Mouse (Mus musculus) CD4-positive helper T cell, adult 2 months (primary cell): ENCODE data around the gene Map3k14.

Experiments
- DNase-seq: peaks from one replicate; pipeline ENCODE4 v3.0.0-alpha.2; 2012; ENCODE audit warnings: low read depth, missing footprints, low spot score

The Map3k14 gene

DNA sequence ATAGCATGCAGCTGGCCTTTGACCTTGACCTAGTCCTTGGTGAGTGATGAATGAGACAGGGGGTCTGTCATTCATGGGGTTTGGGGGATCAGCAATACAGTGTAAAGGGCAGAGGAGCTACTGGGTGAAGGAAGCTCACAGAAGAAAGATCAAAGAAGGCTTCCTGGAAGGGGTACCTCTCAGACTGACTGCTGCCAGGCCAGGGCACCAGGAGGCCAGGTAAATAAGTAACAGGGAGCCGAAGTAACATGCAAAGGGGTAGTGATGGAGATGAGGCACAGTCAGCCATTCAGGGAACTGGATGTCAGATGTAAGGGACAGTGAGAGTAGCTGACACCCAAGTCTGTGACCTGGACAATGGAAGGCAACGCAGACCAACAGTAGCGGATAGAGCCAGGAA lies 5.6 kb upstream of the Map3k14 start:
- no peak for DNase-seq

DNA sequence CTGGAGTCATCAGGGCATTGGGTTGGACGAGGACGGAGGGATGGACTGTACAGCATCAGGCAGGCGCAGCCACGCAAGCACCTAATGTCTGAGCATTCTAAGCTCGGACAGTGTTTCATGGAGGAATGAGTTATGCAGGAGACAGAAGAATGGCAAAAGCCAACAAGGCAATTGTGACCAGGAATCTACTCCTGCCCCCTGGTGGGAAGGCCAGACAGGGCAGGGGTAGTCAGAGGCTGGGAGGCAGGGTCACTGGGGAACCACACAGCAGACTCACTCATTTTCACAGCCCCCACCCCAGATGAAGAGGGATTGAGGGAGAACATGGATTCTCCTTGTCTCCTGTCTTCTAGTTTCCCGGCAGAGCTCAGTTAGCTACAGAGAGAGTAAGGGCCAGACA lies 4.7 kb upstream of the Map3k14 start:
- peak; percentile 67 for DNase-seq

DNA sequence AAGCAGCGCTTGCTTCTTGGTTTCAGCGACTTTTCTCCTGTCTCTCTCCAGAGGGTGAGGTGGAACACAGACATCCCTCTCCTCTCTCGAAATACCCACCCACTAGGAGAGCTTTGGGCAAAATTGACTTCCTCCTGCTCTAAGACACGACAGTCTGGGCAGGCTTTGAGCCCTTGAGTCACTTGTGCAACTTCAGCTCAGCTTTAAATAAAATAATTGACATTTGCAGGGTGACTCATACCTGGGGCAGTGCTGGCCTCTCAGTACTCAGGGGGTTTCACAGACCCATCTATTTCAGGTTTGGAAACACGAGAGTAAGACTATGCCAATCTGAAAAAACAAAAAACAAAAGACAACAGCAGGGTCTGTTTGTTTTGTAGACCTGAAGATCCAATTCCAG lies 2.2 kb upstream of the Map3k14 start:
- no peak for DNase-seq

DNA sequence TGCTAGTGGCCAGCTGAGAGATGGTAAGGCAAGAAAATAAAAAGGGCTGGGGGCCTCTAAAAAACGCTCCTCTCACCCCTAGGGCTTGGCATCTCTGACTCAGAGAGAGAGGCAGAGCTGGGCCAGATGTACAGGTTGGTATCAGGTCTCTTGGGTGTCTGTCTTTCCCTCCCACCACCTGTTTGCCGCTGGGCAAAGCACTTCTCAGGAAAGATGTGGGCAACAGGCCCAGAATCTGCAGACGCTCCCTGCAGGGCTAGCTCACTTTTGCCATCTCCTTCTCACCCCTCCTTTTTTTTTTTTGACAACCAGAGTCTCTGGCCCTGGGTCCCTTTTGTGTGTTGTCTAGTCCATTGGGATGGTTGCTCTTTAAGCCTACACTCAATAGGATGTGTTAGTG lies 1.6 kb upstream of the Map3k14 start:
- no peak for DNase-seq

DNA sequence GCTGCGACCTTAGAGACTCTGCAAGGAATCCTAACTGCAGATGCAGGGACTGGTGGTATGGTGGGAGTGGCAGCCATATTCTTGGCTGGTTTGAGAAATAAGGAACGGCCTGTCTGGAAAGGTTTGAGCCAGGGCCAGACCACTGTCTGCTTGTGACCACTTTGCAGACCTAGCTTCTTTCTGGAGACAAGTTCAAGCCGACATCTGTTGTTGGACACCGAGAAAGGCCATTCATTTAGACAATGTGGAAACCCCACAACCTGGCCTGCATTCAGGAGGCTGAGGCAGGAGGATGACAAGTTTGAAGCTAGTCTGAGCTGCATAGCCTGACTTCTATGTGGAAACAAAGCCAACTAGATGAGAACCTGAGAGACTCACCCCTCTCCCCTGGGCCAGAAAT lies 1.1 kb upstream of the Map3k14 start:
- DNase-seq: no peak

DNA sequence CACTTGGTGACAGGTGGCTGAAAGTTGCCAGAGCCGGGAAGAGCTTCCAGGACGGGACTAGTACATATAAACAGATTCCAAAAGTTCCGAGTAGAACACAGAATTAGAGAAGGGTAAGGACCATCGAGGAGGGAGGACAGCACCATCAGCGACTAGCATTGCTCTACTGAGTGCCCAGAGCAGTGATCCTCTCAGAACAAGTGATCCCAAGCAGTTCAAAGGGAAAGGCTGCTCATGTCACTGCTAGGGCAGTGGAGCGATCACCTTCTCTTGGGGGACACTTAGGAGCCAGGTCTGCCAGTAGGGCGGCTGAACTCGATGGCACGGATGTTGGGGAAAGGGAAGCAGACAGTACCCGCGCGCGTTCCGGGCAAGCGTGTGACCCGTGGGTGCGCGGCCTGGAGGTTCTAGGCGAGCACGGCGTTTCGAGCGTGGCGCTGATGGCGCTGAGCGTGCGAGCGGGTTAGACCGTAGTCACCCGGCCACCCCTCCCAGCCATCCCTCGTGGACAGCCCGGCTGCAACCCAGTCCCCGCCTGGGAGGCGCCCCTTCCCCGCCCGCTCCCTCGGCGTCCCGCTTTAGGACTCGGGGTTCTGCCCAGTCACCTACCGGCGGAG lies 435 bp downstream of the Map3k14 start:
- DNase-seq: no peak

DNA sequence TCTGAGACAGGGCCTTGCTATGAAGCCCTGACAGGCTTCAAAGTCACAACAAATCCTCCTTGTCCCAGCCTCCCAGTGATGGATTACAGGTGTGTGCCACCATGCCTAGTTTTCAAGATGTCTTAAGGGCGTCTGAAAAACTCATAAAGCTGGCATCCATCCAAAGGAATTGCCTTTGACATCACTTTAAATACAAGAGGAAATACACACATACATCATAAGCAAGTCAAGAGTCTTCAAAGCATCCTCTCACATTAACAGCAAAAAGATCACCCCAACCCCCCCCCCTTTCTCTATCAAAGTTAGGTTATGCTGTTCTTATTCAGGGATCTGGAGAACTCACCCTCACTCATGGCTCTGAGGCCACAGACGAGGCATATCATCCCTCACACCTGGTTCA lies 1.4 kb downstream of the Map3k14 start:
- DNase-seq: peak; percentile 90

DNA sequence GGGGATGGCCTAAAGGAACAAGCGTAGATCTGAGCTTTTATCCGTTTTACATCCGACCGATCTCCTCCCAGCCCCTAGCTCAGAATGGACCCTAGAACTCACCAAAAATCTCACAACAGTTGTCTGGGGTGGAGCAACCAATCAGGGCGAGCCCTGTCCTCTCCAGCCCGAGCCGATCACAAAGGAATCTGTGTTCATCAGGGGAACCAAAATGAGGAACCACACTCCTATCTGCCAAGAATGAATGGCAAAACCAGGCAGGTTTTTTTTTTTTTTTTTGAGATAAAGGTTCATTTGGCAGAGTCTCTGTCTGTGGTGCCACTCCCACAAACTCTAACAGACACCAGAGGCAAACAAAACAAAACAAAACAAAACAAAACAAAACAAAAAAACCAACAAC lies 2.1 kb downstream of the Map3k14 start:
- peak; percentile 52 for DNase-seq

DNA sequence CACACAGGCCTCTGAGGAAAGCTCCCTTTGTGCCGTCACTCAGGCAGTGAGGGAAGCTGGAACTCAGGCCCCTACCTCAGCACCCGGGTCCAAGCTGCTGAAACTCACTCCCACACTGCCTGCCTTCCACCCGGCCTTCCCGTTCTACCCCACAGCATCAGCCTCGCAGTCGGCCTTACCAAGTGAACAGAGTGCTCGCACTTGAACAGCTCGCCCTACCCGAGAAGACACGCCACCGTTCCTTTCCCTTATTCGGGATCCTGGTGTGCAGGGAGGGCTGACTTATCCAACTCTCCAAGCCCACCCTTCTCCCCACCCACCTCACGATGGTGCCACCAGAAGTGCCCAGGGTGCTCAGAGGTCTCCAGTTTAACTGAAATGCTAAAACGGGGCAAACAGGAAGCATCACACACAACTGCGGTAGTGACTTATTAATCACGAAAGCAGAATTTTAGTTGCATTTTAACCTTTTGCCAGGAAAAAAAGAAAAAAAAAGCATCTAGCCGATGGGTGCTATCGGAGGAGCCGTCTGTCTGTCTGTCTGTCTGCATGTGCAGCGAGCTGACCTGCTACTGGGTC lies 2.8 kb downstream of the Map3k14 start:
- peak; percentile 59 for DNase-seq

DNA sequence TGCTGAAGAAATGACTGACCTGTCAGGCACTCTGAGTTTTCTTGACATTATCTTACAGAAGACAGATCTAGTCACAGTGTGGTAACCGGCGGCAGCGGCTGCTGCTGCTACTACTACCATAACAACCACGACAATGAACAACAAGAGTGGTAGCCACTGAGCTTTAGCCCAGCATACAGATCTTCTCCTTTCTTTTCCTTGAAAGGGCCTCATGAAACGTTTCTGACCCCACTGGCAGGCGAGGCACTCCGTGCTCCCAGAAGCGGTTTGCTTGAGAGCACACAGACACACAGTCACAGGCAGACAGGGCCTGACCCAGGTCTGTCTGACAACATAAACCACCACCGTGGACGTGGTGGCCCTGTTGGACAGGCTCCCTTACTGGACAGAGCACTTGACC lies 3.7 kb downstream of the Map3k14 start:
- peak; percentile 31 for DNase-seq

DNA sequence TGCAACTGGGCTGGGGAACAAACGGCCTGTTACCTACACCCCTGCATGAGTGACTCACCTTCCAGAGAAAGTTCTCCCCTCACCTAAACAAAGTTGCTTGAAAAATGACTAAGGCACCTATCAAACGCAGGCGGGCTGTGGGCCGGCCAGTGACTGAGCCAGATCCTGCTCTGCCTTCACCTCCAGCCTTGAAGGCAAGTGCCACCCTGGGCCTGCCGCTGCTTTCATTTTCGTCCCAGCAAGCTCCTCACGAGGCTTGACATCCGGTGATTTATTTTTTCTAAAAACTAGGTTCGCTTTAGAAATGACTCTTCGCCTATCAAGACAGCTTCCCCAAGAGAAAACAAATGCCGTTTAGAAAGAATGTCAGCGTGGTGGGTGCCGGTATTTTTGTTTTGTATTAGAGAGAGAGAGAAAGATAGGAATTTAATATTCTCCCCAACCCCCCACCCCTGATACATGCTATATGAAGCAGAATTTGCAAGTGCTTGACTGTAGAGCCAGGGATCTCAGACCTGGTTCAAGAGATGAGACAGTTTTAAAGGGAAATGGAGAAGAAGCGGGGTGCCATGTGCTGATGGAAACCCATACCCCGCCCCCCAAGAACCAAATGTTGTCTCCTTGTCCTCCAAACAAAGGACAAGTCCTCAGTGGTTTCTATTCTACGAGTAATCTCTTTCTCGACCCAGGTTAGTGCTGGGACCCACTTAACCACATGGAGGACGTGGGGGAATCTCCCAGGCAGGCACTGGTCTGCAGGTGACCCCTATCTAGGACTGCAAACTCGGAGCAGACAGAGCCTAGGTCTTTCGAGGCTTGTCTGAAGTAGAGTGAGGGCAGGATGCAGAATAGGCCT lies 4.6 kb downstream of the Map3k14 start:
- peak; percentile 88 for DNase-seq

DNA sequence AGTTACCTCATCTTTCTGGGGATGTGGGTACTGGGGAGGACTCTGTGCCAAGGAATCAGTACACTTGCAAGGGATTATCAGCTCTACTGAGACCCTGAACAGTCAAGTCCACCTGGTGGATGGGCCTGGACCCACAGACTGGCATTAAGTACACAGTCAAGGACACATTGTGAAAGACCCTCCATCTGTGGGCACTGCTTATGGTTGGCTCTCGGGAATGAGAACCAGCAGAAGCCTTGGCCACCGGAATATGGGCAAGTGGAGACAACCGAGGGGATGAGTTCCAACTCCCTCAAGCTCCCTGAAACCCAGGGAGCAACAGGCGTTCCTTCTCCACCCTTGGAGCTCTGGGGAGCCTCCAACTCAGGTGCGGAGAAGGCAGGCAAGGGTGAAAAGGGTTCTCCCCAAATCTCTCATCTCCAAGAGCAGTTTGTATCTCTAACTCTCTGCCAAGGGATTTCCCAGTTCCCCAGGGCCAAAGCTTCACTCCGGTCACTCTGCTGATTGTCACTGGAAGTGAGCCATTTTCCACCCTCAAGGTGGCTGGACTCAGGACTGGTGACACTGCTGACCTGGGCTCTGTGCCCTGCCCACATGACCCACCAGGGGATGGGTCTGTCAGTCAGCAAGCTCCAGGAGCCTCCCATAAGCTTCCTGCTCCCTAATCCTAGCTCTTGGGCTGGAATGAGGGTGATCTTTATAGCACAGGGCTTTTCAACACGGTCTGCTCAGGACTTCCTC lies 5.4 kb downstream of the Map3k14 start:
- DNase-seq: no peak

DNA sequence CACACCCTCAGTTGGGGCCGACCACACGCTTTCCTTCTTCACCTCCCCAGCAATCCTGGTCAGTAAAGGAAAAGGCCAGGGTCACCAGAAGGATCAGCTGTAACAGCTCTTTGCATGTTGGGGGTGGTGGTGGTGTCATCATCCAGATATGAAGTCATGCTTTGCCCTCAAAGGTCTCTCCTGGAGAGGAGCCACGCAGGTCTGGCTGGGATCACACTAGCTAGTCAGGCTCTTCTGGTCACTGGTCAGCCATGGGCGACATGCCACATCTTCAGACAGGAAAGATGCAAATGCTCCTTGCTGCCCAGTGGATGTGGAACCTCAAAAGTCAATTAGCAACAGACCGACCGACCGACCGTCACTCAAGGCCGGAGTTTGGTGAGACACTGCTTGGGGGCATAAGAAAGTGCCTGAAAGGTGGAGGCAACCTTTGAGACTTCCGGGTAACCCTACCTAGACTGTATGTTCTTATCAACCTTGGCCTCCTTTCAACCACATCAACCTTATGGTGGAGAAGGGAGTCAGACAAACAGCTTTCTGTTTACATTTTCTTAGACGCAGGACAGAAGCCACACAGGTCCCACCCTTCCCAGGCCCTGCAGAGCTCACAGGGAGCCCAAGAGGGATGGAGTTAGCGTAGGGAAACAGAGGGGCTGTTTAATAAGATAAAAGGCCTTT lies 6.6 kb downstream of the Map3k14 start:
- DNase-seq: peak; percentile 52

DNA sequence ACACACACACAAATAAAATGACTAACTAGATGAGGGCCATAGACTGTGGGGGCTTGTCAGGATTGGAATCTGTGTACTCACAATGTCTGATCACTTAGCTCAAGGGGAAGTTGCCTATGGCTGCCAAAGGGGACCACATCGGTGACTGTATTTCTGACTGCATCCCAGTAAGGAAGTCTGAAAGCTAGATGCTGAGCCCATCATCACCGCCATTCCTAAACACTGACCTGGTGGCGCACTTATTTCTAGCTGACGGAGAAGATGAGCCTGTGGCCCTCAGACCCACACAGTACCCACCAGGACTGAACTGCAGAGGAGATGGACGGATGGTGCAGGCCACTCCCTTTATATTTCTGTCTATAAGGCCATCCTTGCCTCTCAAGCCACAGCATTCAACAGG lies 7.2 kb downstream of the Map3k14 start:
- no peak for DNase-seq

DNA sequence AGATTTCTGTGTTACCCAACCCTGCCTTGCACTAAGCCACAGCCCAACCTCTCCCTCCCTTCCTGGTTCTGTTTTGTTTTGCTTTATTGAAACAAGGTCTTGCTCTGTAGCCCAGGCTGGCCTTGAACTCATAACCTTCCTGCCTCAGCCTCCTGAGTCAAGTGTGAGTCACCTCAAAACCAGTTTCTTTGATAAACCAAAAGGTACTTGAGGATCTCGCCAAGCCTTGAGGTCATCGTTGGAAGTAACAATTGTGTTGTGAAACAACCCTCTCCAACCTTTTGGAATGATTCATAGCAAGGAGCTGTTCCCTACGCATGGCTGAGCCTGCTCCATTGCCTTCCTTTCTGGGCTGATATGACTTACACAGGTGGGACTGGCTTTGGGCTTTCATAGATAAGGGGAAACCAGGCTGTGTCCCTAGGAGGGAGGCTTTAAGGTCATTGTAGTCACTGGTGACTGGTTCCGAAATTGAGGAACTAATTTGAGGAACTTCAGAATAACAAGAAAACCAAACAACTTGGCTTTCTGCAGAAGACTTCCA lies 9.3 kb downstream of the Map3k14 start:
- DNase-seq: no peak

DNA sequence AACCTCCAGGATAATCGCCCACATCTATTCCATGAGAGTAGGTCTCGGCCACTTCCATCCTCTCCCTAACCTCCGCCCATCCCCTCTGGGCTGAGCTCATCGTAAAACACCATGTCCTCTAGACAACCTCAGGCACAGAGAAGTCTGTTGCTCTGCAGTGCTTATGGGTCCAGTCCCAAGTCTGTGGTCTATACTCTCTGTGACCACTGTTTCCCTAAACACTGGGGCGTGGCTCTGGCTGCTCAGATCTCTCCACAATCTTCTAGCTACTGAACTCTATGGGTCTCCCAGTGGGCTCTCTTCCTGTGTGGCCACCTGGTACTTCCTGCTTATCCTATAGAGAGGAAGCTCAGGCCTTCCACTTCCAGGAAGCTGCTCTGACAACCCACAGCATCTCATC lies 13.7 kb downstream of the Map3k14 start:
- peak; percentile 23 for DNase-seq

DNA sequence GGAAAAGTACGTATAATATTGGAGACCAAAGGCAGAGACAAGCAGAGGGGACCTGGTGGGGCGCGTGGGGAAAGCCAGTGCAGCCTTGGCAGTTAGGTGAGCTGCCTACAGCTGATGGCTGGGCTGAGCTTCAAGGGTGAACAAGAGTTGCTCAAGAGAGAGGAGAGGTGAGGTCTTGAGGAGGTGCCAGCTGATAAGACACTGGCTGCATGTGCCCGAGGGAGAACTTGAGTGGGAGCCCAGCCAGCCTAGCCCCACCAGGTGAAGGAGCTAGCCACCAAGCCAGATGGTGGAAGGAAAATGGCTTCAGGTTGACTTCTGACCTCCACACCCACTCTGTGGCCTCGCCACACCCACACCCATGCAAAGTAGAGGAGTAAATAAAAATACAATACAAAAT lies 14.9 kb downstream of the Map3k14 start:
- DNase-seq: no peak

DNA sequence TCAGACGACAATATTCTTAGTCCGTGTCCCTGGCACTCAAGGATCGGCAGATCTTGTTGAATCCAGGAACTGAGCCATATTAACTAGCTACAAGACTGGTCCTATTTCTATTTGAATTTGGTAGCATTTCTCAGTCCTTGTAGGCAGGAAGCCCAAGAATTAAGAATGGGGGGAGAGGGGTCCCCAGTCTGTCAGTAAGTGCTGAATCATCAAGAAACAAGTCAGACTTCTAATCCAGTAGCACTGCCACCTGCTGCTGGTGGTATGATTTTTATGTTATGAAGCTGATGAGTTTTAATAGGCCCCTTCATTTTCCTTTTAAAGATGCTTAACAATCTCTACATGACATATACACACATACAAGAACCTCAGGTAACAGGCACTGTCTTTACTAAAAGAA lies 16.9 kb downstream of the Map3k14 start:
- no peak for DNase-seq

DNA sequence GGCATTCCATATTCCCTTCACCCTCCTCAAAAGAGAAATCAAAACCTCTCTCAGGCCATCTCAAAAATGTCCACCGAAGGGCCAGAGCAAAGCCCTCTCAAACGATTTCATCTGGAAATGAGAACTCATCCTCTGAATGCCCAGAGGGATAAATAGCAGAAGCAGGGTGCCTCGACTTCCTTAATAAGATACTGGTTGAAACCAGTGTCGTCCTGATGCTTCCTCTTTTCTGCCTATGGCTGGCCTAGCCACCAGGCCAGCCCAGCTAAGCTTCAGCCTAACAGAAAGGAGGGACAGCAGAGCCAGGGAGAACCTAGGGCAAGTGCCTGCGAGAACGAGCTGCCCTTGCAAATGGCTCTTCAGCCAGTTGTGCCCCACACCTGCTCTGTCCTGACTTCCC lies 17.8 kb downstream of the Map3k14 start:
- no peak for DNase-seq

DNA sequence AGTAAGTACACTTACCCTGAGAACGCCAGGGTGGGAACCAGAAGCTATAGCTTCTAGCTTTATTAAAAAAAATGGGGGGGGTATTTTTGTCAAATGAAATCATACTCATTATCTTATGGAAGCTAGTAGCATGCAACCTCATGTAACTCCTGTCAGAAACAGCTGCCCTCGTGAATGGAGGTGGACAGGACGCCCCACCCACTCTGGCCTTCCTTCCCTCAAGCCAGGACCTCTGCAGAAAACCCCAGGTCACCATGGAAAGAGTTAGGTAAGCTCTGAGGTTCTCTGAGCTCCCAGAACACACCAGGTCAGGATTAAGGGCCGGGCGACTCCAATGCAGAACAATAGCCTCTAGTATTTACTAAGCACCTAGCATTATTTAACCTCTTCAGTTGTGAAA lies 18.4 kb downstream of the Map3k14 start:
- DNase-seq: no peak

DNA sequence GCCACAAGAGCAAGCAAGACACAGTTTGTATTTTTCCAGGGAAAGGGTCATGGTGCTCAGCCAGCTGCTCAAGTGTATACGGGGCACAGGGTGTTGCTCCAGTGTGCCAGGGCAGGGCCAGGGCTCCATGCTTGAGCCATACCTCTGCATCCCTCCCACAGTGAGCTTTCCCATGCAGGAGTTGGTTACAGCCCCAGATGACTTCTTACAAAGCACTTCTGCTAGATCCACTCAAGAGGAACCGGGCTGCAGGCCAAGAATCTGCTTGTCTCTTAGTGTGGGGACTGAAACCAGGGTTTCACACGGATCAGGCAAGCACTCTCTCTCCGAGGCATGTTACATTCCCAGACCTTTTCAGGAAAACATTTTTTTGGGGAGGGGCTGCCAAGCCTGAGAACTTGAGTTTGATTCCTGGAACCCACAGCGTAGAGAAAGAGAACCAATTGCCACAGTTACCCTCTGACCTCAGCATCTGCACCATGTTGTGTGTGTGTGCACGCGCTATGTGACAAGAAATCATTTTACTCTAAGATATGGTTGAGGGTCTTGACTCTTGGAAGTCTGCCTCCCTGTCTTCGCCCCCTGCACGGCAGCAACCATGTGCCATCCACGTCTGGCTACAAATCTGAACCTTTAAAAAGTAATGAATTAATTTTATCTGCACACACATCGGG lies 19.6 kb downstream of the Map3k14 start:
- no peak for DNase-seq
